Mouse (Mus musculus) heart, embryonic 14.5 days (tissue): ENCODE data around the gene Paqr4. TPM values are rescaled to one million over a fixed set of nuclear protein-coding genes. Genes with fewer than 3 reads are reported as not detected.

Experiments used
- ATAC-seq: fragments of 200-750 bp; cut with Nextera tagmentation; 2 replicates; pipeline ENCODE4 v1.8.0; 2017; ENCODE audit warnings: low read depth, moderate TSS enrichment; ENCODE audit not compliant: insufficient number of reproducible peaks, insufficient read depth, low FRiP score
- H3K27ac ChIP-seq, 2 experiments: fragments of 200-500 bp in 1 of 2; fragments of 300-500 bp in 1 of 2; sonication (generic) in 1 of 2; replicated peaks in 1 of 2; 2 replicates each; pipeline ENCODE4 v1.5.1; 2012 to 2014; ENCODE audit warnings: low read depth in 2 of 2, low read length in 2 of 2, control low read depth in 1 of 2, mild to moderate bottlenecking in 1 of 2, mixed read lengths in 1 of 2; ENCODE audit not compliant: control insufficient read depth in 1 of 2, insufficient read depth in 1 of 2
- H3K27me3 ChIP-seq: fragments of 300-500 bp; sonication (generic); 2 replicates; pipeline ENCODE4 v1.6.1; 2014; ENCODE audit warnings: mild to moderate bottlenecking, low read length, control low read depth; ENCODE audit not compliant: control insufficient read depth, insufficient read depth
- H3K36me3 ChIP-seq: fragments of 300-500 bp; sonication (generic); 2 replicates; pipeline ENCODE4 v1.6.1; 2014; ENCODE audit warnings: mild to moderate bottlenecking, control low read depth, low read length, mixed read lengths; ENCODE audit not compliant: control insufficient read depth, insufficient read depth
- H3K4me1 ChIP-seq, 2 experiments: fragments of 200-500 bp in 1 of 2; fragments of 300-500 bp in 1 of 2; sonication (generic) in 1 of 2; 2 replicates each; pipeline ENCODE4 v1.6.1; 2012 to 2014; ENCODE audit warnings: low read length in 2 of 2, control low read depth in 1 of 2, mixed read lengths in 1 of 2; ENCODE audit not compliant: control insufficient read depth in 2 of 2, insufficient read depth in 2 of 2
- H3K4me2 ChIP-seq: fragments of 300-500 bp; sonication (generic); 2 replicates; pipeline ENCODE4 v1.6.1; 2014; ENCODE audit warnings: mild to moderate bottlenecking, low read length
- H3K4me3 ChIP-seq, 2 experiments: fragments of 200-500 bp in 1 of 2; fragments of 300-500 bp in 1 of 2; sonication (generic) in 1 of 2; 2 replicates each; pipeline ENCODE4 v1.5.1; 2012 to 2014; ENCODE audit warnings: low read length in 2 of 2, mild to moderate bottlenecking in 2 of 2, control low read depth in 1 of 2, low read depth in 1 of 2, moderate library complexity in 1 of 2; ENCODE audit not compliant: control insufficient read depth in 1 of 2, insufficient read depth in 1 of 2
- H3K9ac ChIP-seq: fragments of 300-500 bp; sonication (generic); 2 replicates; pipeline ENCODE4 v1.6.1; 2014; ENCODE audit warnings: mild to moderate bottlenecking, low read length
- H3K9me3 ChIP-seq: fragments of 300-500 bp; sonication (generic); 2 replicates; pipeline ENCODE4 v1.6.1; 2016; ENCODE audit warnings: low read length, control low read depth; ENCODE audit not compliant: control insufficient read depth
- WGBS: fragments of 180-500 bp; shearing (Covaris S2); extraction: QIAGEN DNeasy Blood & Tissue Kit; methylation state at CpG from one replicate; pipeline ENCODE4 v1.1.7; 2014; 5-methylcytosine and 5-hydroxymethylcytosine counted together
- polyA plus RNA-seq: library from polyadenylated mRNA; unstranded; fragments of >200 nt; fragmentation: Nextera tagmentation; extraction: Ambion mirVana; gene quantifications from 2 replicates; pipeline ENCODE4 v1.2.1, GENCODE M21; 2014

Gene Paqr4
- polyA plus RNA-seq, 1 experiment from 2014 or later: 12.7 TPM

- no peaks in the 10 kb centered on the region for H3K9me3 ChIP-seq
- peak overlapping the region; percentile 84 for H3K4me2 ChIP-seq
- WGBS: 11% methylated on average over 2 of the region's 2 CpGs
- peak overlapping the region; percentile 68 to 95; a peak in 3 of 4 replicates for H3K4me3 ChIP-seq
- H3K27me3 ChIP-seq: no peaks in the 10 kb centered on the region
- peak overlapping the region; percentile 74 to 76; a peak in 3 of 4 replicates for H3K27ac ChIP-seq
- peaks cover 8% of the 10 kb centered on the region; the same call in 1 of the 2 replicates for H3K36me3 ChIP-seq
- H3K4me1 ChIP-seq: peaks cover 3 to 9% of the 10 kb centered on the region in 2 experiments; a peak in 3 of 4 replicates
- no peak for ATAC-seq
- H3K9ac ChIP-seq: peak overlapping the region; percentile 85
Observed at GRCm38 (mm10) chr17:23770493-23770892, 29.8 kb upstream of the Paqr4 start.

DNA sequence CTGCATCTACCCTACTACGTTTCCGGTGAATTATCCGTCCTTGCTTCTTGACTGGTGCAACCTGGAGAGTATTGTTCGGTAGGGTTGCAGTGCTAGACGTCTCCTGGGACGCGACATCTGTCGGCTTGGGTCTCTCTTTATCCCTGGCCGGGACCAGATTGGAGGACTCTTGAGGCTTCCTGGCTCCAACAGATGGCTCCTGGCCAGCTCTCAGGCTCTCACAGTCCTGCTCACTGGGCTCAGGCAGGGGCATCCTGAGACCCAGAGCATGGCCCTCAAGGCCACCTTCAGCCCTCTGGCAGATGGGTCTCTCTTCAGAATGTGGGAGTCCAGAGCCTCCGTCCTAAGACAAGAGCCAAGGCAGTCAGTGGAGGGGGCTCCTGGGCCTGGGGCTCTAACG is 22.3 kb upstream of the Paqr4 start:
- H3K27ac ChIP-seq: no peak overlapping the region
- H3K9ac ChIP-seq: no peak overlapping the region
- H3K4me3 ChIP-seq: no peak overlapping the region
- no peak for ATAC-seq
- H3K27me3 ChIP-seq: no peaks in the 10 kb centered on the region
- no peaks in the 10 kb centered on the region for H3K9me3 ChIP-seq
- 83% methylated on average over 11 of the region's 11 CpGs for WGBS
- peaks cover 52% of the 10 kb centered on the region for H3K36me3 ChIP-seq
- H3K4me1 ChIP-seq: no peaks in the 10 kb centered on the region
- no peak overlapping the region for H3K4me2 ChIP-seq

DNA sequence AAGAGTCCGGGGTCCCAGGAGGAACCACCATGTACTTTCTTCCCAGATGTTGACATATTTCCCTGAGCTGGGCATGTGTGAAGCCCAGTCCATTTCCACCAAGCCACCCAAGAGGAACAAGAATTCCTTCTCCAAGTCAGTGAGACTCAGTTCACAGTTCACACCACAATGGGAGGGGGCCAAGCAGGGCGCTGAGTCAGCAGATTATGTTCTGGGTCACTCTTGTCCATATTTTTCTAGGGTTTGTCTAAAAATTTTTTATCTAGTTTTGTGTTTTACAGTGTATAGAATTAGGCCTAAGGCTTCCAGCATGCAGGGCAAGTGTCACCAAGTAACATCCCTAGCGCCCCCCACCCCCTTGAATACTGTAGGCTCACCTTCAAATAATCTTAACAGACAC is 20.5 kb upstream of the Paqr4 start:
- Histone ChIP-seq H3K4me1 (no peaks in the 10 kb centered on the region), H3K4me3 (no peak overlapping the region), H3K27ac (no peak overlapping the region), H3K9ac (no peak overlapping the region), H3K4me2 (no peak overlapping the region), H3K9me3 (no peaks in the 10 kb centered on the region), H3K36me3 (peaks cover 67% of the 10 kb centered on the region), H3K27me3 (no peaks in the 10 kb centered on the region)
- 88% methylated on average over 3 of the region's 3 CpGs for WGBS
- no peak for ATAC-seq

GRCm38 (mm10) chr17:23760231-23760630 is 19.6 kb upstream of the Paqr4 start:
- no peak overlapping the region for H3K4me2 ChIP-seq
- ATAC-seq: no peak
- H3K36me3 ChIP-seq: peaks cover 76% of the 10 kb centered on the region

GRCm38 (mm10) chr17:23758801-23759200 is 18.1 kb upstream of the Paqr4 start:
- WGBS: 78% methylated on average over 8 of the region's 8 CpGs

More at GRCm38 (mm10) chr17:23760231-23760630, 19.6 kb upstream of the Paqr4 start:
- 92% methylated on average over 9 of the region's 9 CpGs for WGBS
- Histone ChIP-seq H3K9me3 (no peaks in the 10 kb centered on the region), H3K27ac (no peak overlapping the region), H3K4me1 (no peaks in the 10 kb centered on the region), H3K4me3 (no peak overlapping the region), H3K27me3 (no peaks in the 10 kb centered on the region), H3K9ac (no peak overlapping the region)

GRCm38 (mm10) chr17:23757581-23757980 is 16.9 kb upstream of the Paqr4 start:
- Histone ChIP-seq H3K27ac (no peak overlapping the region), H3K4me1 (no peaks in the 10 kb centered on the region), H3K9ac (no peak overlapping the region), H3K4me3 (no peak overlapping the region), H3K36me3 (peaks cover 98% of the 10 kb centered on the region), H3K4me2 (no peak overlapping the region), H3K9me3 (no peaks in the 10 kb centered on the region), H3K27me3 (no peaks in the 10 kb centered on the region)
- 92% methylated on average over 9 of the region's 9 CpGs for WGBS
- no peak for ATAC-seq

More at GRCm38 (mm10) chr17:23758801-23759200, 18.1 kb upstream of the Paqr4 start:
- no peak overlapping the region for H3K27ac ChIP-seq
- H3K4me2 ChIP-seq: no peak overlapping the region
- no peaks in the 10 kb centered on the region for H3K4me1 ChIP-seq
- no peaks in the 10 kb centered on the region for H3K27me3 ChIP-seq
- no peak overlapping the region for H3K4me3 ChIP-seq
- no peak overlapping the region for H3K9ac ChIP-seq
- ATAC-seq: no peak
- peaks cover 90% of the 10 kb centered on the region for H3K36me3 ChIP-seq
- no peaks in the 10 kb centered on the region for H3K9me3 ChIP-seq

DNA sequence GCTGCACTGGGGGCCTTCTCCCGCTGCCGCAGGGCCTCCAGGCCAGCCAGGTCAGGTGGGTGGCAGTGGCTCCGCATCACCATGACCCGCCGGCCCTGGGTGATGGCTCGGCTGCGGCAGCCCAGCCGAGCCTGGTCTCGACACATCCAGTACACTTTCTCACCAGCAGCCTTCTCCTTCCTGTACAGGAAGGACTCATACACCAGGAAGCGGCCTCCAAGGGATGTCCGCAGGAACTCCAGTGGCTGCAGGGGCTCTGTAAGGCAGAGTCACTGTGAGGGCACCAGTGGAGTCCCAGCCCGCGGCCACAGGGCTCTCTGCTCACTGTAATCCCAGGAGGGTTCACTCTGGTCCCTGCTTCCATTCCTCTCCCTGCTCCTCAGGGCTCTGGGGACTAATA is 15.0 kb upstream of the Paqr4 start:
- Histone ChIP-seq H3K9ac (no peak overlapping the region), H3K9me3 (no peaks in the 10 kb centered on the region), H3K36me3 (peaks cover 94% of the 10 kb centered on the region), H3K4me2 (no peak overlapping the region), H3K27ac (0 out of 4 replicates have a peak overlapping the region, but pooled peaks of 1 of the 2 experiments have one; percentile 11), H3K27me3 (no peaks in the 10 kb centered on the region), H3K4me3 (no peak overlapping the region), H3K4me1 (no peaks in the 10 kb centered on the region)
- ATAC-seq: 0 out of 2 replicates have a peak, but pooled peaks have one; percentile 28
- WGBS: 84% methylated on average over 13 of the region's 13 CpGs
